Mouse (Mus musculus) heart, adult 11 months (tissue): Measurements from ENCODE around the gene Chit1.

Experiments
- DNase-seq: peaks from one replicate; pipeline ENCODE4 v3.0.0; 2022

Chit1 gene

GRCm38 (mm10) chr1:134150745-134151144 lies 39.7 kb downstream of the Chit1 start:
- DNase-seq: peak; percentile 73

GRCm38 (mm10) chr1:134151655-134152412 lies 40.8 kb downstream of the Chit1 start:
- DNase-seq: peak; percentile 94

- peak; percentile 85 for DNase-seq
These were observed 41.9 kb downstream of the Chit1 start for GRCm38 (mm10) chr1:134152626-134153590.

GRCm38 (mm10) chr1:134154121-134154520 lies 43.1 kb downstream of the Chit1 start:
- DNase-seq: no peak

- no peak for DNase-seq
These were observed 43.6 kb downstream of the Chit1 start for GRCm38 (mm10) chr1:134154655-134155054.

- peak; percentile 66 for DNase-seq
These were observed 49.4 kb downstream of the Chit1 start for GRCm38 (mm10) chr1:134160404-134160803.

- DNase-seq: peak; percentile 77
These were observed 50.4 kb downstream of the Chit1 start for GRCm38 (mm10) chr1:134161399-134161798.

- no peak for DNase-seq
These were observed 51.6 kb downstream of the Chit1 start for GRCm38 (mm10) chr1:134162510-134163225.

- no peak for DNase-seq
These were observed 52.4 kb downstream of the Chit1 start for GRCm38 (mm10) chr1:134163476-134163875.

GRCm38 (mm10) chr1:134164454-134164853 lies 53.4 kb downstream of the Chit1 start:
- DNase-seq: peak; percentile 81

- DNase-seq: no peak
These were observed 55.5 kb downstream of the Chit1 start for GRCm38 (mm10) chr1:134166547-134166946.

GRCm38 (mm10) chr1:134167416-134168305 lies 56.6 kb downstream of the Chit1 start:
- peak; percentile 73 for DNase-seq

- DNase-seq: no peak
These were observed 57.5 kb downstream of the Chit1 start for GRCm38 (mm10) chr1:134168567-134168966.

- DNase-seq: peak; percentile 67
These were observed 58.1 kb downstream of the Chit1 start for GRCm38 (mm10) chr1:134168985-134169697.

GRCm38 (mm10) chr1:134173081-134173480 lies 62.0 kb downstream of the Chit1 start:
- DNase-seq: no peak

GRCm38 (mm10) chr1:134177976-134178375 lies 66.9 kb downstream of the Chit1 start:
- no peak for DNase-seq

- peak; percentile 91 for DNase-seq
These were observed 71.0 kb downstream of the Chit1 start, which contains the start of gene Chil1 for GRCm38 (mm10) chr1:134182025-134182424. Chil1 (plus strand) TSS chr1:134182176.

- no peak for DNase-seq
These were observed 73.0 kb downstream of the Chit1 start for GRCm38 (mm10) chr1:134184089-134184488.

- no peak for DNase-seq
These were observed 77.2 kb downstream of the Chit1 start for GRCm38 (mm10) chr1:134188217-134188616.

- DNase-seq: peak; percentile 86
These were observed 78.1 kb downstream of the Chit1 start for GRCm38 (mm10) chr1:134188989-134189729.
